Mouse (Mus musculus) heart, postnatal 25 days (tissue): ENCODE data around the gene Gm49450. TPM values are rescaled to one million over a fixed set of nuclear protein-coding genes. Genes with fewer than 3 reads are reported as not detected.
A peak's percentile ranks its signal among the peaks of the same experiment; 100 is the strongest.
"Not testable (repeated sequence)": the region's sequence is repeated elsewhere in the genome, so short reads cannot be mapped to it uniquely, and the experiment has no call there.

Experiments used
- DNase-seq: peaks from one replicate; pipeline ENCODE4 v3.0.0; 2022; ENCODE audit warnings: low spot score
- intact Hi-C: fragments of 180-260 bp; cut with DNase I; formaldehyde crosslinking; loops from one replicate; pipeline ENCODE4 v1.15.1; 2025
- total RNA-seq, 2 experiments: library from RNA; stranded (reverse); gene quantifications; 2 replicates each; pipeline ENCODE4 v1.2.3; 2021

Gene Gm49450
- total RNA-seq, 2 experiments from 2014 or later = not detected

DNA sequence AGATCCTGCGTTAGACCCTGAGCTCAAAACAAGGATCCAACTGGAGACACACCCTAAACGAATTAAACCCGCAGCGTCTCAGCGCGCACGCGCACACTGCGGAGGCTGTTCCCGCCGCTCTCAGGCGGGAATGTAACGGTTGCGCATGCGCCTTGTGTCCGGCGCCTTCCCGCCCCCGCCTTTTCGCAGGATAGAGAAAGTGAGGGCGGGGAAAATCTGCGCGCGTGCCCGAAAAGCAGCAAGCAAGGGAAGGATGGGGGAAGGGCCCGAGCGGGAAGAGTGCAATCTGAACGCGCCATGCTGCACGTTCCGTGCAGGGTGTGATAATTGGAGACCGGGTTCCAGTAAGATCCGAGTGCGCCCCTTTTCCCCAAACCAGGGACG lies 19.5 kb downstream of the Gm49450 start:
- DNase-seq = peak; percentile 90
- intact Hi-C loops = loop anchor here (2.0 kb wide), 1 partner anchor 19 kb away; the partner anchor contains the start of genes Gm49450 and Tuba1a

DNA sequence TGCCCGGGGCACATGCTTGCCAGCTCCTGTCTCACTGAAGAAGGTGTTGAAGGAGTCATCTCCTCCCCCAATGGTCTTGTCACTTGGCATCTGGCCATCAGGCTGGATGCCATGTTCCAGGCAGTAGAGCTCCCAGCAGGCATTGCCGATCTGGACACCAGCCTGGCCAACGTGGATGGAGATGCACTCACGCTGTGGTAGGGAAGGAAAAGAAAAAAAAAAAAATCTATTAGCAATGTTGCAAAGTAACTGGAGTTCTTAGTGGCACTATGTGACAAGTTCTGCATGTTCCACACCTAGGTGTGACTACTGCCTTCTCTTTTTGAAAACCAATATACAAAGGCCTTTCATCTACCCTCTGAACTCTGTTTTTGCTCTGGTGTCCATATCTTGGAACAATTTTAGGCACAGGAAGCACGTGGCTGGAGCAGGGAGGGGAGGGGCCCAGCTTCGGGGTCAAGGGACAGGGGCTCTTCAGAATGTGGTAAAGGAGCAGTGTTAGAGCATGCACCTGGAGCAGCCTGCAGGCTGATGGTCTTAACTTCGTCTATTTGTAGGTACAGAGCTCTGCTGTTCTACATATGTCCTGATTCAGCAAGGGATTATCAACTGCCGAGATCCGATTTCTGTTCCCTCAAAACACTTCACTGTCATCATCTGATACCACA lies 20.2 kb downstream of the Gm49450 start:
- DNase-seq, intact Hi-C loops: not testable (repeated sequence)

DNA sequence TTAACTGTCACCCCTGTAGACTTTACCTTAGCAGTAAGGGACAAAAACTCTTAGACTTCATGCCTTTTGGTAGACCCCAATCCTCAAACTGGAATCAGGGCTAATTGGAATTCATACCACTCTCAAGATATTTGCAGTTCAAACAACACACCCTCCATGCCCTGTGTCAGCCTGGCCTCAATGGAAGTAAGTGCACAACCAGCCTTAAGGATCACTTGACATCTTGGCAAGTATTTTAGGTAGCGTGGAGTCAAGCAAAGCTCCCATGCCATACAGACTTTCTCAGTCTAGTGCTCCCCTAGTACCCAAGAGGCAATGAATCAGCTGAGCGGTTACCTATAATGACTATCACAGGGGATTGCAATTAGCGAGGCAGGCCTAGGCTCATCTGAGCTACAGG lies 22.4 kb downstream of the Gm49450 start:
- intact Hi-C loops = no loop called here
- no peak for DNase-seq

DNA sequence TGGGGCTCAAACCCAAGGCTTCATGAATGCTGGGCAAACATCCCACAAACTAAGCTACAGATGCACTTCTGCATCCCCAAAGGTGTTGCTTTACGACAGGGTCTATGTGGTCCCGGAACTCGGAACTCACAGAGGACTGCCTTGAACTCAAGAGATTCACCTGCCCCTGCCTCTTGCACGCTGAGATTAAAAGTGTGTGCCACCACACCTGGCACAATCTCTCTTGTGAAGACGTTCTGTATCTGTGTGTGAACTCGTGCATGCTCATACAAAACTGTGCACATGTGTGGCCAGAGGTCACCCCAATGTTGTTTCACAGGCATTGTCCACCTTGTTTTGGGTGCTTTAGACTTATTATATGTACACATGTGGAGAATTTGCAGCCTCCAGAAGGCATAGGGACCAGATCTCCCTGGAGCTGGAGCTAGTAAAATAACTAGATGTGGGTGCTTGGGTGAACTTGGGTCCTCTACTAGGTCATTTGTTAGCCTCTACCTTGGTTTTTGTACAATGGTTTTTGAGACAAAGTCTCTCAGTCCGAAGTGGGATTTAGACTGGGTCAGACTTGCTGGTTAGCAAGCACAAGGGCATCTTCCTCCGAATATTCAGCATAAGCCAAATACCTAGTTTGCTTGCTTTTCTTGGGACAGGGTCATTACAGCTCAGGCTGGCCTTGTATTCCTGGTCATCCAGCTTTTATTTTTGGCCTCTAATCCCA lies 23.2 kb downstream of the Gm49450 start:
- DNase-seq = no peak
- intact Hi-C loops = no loop called here

DNA sequence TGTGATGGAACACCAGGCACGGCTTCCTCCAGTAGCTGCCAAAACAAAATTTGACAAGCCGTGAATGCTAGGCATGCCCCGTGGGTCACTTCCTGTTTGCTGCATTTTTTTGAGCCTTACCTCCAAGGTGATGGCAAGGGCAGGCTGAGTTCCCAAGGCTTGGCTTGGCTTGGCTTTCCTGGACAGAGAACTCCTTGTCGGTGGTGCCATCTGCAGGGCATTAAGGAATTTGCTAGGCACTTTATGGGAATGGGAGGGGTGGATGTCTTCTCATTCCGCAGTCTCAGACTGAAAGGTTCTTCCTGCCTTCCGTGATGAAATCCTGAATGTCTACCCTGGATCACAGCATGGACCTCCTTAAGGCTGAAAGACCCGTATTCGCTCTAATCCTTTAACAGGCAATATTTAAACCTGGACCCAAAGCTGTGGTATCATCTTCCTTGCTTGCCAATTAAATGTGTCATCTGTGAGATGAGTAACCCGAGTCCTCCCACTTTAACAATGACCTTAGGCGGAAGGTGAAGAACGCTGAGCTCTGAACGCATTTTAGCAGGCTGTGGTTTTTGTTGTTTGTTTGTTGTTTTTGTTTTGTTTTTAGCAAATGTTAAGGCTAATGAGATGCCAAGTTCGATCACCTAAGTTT lies 24.6 kb downstream of the Gm49450 start:
- intact Hi-C loops = loop anchor here (1.0 to 2.0 kb wide), 2 partner anchors 36 to 51 kb away; no protein-coding TSS in a partner anchor
- peak; percentile 42 for DNase-seq

DNA sequence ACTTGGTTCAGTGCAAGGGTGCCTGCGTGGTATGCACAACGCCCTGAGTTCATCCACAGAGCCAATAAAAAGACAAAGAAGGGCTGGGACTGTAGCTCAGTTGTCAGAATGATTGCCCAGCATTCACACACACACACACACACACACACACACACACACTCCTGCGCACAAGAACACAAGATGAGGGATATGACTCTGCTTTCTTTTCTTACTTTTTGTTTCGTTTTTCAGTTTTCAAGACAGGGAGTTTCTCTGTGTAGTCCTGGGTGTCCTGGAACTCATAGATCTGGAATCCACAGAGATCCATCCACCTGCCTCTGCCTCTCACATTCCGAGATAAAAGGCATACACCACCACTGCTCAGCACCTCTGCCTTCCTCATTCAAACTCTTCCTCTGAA lies 25.8 kb downstream of the Gm49450 start:
- intact Hi-C loops = no loop called here
- no peak for DNase-seq

DNA sequence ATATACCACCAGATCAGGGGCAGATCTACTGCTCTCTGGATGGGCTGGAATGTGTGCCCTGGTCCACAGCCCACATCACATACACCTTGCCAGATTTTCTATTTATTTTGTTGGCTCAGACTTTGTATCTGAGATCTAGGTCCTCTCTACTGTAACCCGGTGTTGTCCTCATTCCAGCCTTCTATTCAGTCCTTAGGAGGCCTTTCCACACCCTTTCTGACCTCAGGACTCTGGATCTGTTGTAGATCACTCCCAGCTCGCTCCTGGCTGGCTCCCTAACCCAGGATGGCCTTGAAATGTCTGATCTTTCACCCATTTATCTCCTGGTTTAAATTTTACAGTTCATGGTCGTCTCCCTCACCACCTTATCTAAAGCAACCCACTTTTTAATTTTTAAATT lies 28.7 kb downstream of the Gm49450 start:
- no peak for DNase-seq
- intact Hi-C loops = no loop called here

DNA sequence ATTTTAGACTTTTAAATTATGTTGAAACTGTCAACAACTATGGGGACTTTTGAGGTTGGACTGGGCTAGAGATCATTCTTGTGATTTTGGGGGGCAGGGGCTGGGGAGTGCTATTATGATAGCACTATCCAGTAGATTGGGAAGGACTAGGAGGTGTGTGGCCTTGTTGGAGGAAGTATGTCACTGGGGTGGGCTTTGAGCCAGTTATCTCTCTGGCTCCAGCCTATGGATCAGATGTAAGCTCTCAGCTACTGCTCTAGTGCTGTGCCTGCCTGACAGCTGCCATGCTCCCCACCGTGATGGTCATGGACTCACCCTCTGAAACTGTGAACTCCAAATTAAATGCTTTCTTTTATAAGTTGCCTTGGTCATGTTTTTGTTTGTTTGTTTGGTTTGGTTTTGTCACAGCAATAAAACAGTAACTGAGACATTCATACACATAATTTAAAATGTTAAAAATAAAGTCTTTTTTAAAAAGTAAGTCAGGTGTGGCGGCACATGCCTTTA lies 30.3 kb downstream of the Gm49450 start:
- intact Hi-C loops = no loop called here
- DNase-seq = no peak

DNA sequence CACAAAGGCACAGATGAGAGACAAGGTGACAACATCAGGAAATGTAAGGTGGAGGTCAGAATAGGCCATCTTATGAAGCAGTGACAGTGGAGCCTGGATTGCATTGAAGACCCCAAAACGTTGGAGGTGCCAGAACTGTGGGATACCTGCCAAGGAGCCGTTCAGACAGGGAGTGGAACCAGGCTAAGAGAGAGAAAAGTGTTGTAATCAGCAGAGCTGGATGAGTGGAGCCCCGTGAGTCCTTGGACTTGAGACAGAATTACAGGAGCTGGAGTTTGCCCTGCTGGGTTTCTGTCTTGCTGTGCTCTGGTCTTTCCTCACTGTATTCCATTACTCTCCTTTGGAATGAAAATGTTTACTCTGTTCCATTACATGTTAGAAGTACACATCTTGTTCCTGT lies 30.8 kb downstream of the Gm49450 start:
- no peak for DNase-seq
- intact Hi-C loops = no loop called here

DNA sequence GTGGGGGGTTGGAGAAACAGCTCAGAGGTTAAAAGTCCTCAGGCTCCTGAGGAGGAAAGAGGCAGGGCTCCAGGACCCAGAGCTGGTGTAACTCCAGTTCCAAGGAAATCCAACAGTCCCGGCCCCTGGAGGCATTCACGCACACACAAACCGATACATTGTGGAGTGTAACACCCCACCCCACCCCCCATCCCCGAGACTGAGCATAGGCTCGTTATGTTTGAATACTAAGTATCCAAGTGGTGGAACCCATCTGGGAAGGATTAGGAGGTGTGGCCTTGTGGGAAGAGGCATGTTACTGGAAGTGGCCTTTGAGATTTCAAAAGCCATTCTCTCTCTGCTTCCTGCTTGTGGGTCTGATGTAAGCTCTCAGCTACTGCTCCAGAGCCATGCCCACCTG lies 31.8 kb downstream of the Gm49450 start:
- no peak for DNase-seq
- intact Hi-C loops = no loop called here

DNA sequence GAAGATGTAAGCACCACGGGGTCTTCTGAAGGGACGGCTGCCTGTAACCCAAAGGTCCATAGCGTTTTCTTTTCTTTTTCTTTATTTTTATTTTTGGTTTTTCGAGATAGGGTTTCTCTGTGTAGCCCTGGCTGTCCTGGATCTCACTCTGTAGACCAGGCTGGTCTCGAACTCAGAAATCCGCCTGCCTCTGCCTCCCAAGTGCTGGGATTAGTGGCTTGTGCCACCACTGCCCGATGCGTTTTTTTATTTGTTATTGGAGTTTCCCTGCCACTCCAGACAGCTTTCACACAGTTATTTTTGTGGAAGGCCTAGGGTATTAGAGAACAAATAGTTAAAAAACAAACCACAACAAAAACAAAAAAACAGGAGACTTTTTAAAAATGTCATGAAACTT lies 34.9 kb downstream of the Gm49450 start:
- intact Hi-C loops = loop anchor here (5.0 kb wide), 1 partner anchor 36 kb away; no protein-coding TSS in a partner anchor
- not testable (repeated sequence) for DNase-seq

DNA sequence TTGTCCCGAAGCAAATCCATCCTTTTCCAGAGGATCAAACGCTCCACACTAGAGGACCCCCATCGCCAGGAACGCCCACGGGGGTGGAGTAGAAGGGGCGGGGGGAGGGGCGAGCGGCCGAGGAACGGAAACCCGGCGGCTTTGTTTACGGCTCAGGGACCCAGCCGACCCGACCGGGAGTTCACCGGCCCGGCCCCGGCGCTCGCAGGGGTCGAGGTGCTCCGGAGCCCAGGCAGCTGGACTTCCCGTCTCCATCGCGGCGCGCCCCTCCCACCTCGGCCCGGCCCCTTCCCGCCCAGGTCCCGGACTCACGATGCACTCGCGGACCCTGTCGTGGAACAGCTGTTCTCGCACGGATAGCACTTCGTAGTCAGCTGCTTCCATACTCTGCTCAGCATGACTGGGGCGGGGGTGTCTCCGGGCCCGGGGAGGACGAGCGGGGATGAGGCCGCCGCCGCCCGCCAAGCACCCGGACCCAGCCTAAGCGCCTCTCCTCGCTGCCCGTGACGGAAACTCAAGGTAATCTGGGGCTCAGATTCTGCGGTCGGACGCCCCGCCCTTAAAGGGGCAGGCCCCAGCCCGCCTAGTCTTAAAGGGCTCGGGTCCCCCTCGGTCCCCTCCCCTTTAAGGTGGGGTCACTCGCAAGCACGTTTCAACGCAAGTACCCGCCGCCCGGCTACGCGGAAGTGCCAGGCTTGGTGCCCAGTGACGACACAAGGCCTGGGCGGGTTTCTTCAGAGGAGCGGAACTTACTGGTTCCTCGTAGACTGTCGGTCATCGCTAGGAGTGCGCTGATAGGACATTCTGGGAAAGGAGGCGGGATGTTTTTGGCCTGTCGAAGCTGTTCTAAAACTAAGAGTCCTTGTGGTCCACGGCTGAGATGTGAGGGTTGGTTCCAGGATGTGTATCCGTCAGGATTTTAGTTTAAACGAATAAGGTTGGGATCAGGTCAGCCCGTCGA lies 35.5 kb downstream of the Gm49450 start, which contains the start of gene Lmbr1l:
Gene Lmbr1l (minus strand): TSS at position 694 of the 961 bp plus-strand sequence.
- intact Hi-C loops = loop anchor here (5.0 kb wide), 1 partner anchor 36 kb away; no protein-coding TSS in a partner anchor
- peak; percentile 100 for DNase-seq

DNA sequence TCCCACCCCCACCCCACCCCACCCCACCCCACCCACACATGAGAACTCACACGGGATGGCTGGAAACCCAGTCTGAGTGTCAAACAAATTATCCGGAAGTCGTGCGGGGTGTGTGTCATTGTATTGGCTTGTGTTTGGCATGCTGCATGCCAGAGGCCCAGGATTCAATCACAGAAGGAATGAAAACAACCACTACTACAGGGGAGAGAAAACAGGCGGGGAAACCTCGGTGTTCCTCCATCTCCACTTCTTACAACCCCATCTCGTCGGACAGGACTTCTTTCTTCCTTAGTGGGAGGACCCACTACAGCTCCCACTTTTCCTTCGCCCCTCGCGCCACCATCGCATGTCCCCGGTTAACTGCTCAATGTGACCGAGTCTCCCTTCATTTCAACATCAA lies 36.3 kb downstream of the Gm49450 start:
- intact Hi-C loops = loop anchor here (5.0 kb wide), 1 partner anchor 35 kb away; no protein-coding TSS in a partner anchor
- DNase-seq = no peak

DNA sequence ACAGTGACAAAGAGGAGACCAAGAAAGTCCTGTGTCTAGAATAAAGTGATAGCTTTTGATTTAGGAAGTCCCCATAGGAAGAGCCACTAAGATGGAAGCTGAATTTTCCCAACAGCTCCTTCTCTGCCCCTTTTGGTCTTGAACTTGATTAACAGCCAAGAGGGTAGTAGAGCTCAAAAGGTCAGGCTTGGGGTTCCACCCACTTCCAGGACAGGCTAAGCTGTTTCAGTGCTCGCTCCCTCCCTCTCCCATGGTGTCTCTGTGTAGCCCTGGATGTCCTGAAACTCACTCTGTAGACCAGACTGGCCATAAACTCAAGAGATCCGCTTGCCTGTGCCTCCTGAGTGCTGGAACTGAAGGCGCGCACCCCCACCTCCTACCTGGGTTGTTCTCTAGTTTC lies 37.3 kb downstream of the Gm49450 start:
- intact Hi-C loops = loop anchor here (5.0 kb wide), 1 partner anchor 34 kb away; no protein-coding TSS in a partner anchor
- DNase-seq = no peak

DNA sequence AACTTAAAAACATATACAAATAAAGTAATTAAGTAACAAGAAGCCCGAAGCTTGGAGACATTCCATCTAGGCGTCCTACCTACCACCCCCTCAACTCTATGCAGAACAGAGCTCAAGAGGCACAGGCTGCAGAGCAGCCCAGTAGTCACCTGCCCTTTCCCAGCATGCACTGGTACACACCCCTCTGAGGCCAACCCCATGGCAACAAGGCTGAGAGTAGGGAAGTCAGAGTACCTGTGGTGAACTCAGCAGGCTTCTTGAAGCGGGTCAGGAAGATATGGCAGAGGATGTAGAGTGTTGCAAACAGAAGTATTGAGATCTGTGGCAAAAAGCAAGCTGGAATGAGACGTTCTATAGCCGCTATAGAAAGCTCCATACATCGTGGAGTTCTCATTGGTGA lies 38.4 kb downstream of the Gm49450 start:
- intact Hi-C loops = loop anchor here (5.0 kb wide), 1 partner anchor 33 kb away; no protein-coding TSS in a partner anchor
- DNase-seq = no peak

DNA sequence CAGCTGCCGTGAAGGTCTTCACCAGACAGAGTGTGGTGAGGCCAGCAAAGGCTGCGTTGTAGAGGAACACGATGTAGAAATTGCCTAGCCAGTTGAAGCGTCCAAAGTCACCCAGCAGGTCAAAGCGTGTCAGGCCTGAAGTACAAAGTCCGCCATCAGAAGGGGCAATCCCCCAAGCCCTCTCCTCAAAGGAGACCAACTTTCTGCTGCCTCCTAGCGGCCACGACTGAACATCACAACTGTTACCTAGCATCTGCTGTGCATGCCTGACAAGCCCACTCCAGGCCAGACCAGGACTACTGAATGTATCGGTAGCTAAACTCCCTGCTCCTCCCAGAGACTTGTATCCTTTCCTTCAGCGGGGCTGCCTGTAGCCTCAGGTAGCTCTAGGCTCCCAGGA lies 48.7 kb downstream of the Gm49450 start:
- intact Hi-C loops = no loop called here

DNA sequence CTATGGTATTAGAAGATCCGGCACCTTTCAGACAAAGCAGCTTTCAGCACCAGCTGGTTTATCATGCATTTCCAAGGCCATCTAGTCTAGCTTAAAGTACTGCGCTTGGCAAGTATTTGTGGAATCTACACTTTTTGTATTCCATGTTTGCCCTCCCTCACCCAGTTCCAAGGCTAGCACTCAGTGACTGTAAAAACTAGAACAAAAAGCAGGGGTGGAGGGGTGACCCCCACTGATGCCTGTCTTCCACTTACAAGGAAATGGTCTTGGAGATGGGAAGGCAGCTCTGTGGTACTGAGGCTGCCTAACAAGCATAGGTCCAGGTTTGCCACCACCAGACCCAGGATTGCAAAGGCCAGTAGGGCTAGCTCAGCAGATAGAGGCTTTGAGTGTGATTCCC lies 50.8 kb downstream of the Gm49450 start:
- intact Hi-C loops = no loop called here

More for the DNA sequence above, 48.7 kb downstream of the Gm49450 start:
- DNase-seq = no peak

DNA sequence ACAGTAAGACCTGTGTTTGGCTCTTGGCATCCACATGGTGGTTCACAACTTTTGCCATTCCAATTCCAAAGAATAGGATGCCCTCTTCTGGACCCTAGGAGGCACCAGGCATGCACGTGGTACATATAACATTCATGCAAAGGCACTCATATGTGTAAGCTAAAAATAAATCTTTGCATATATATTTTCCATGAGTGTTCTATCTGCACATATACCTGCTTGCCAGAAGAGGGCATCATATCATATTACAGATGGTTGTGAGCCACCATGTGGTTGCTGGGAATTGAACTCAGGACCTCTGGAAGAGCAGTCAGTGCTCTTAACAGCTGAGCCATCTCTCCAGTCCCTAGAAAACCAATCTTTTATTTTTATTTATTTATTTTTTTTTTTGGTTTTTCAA lies 51.8 kb downstream of the Gm49450 start:
- DNase-seq = no peak

More for the DNA sequence above, 50.8 kb downstream of the Gm49450 start:
- DNase-seq = no peak

More for the DNA sequence above, 51.8 kb downstream of the Gm49450 start:
- intact Hi-C loops = no loop called here
